Mouse (Mus musculus): ENCODE results near the gene Rad54l. TPM values are rescaled to one million over a fixed set of nuclear protein-coding genes. Genes with fewer than 3 reads are reported as not detected.

Rad54l gene
- polyA plus RNA-seq, 1 experiment from 2014 or later = 24.4 TPM

DNA sequence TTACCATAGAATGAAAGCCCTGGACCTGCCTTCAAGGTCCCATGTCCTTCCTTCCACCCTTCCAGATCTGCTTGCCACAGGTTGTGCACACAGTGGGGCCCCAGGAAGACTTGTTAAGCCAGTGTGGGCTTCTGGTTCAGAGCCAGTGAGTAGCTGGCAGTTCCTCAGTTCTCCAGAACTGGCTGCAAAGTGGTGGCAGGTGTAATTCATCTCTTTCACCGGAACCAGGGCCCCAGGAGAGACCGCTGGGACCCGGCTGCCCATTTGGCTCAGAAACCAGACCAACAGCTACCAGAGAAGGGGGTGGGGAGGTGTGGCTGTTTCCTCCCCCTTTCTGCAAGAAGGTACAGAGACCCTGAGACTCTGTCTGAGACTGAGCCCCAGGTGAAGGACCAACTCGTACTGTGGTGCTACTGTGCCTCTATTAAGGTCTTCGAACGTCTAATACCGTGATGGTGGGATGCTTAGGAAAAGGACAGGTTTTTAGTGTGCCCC is 19.9 kb upstream of the Rad54l start:
- Histone ChIP-seq H3K27me3 (replicated peaks; ENCODE audit: control insufficient read depth, insufficient read depth, low read length) (no peaks in the 10 kb centered on the region), H3K9ac (ENCODE audit: low read depth, low read length) (peak overlapping the region; percentile 81; the same call in 1 of the 2 replicates), H3K4me3 (ENCODE audit: low read length) (peak overlapping the region; percentile 74), H3K4me1 (ENCODE audit: control insufficient read depth, insufficient read depth, low read length) (peaks cover 10% of the 10 kb centered on the region), H3K9me3 (ENCODE audit: control insufficient read depth, low read length) (no peaks in the 10 kb centered on the region), H3K4me2 (ENCODE audit: low read depth, low read length) (peak overlapping the region; percentile 99), H3K36me3 (ENCODE audit: control insufficient read depth, insufficient read depth, low read length) (no peaks in the 10 kb centered on the region), H3K27ac (ENCODE audit: low read length) (no peak overlapping the region)
- ATAC-seq = 0 out of 2 replicates have a peak, but pooled peaks have one; percentile 25
- WGBS = 19% methylated on average over 7 of the region's 7 CpGs

DNA sequence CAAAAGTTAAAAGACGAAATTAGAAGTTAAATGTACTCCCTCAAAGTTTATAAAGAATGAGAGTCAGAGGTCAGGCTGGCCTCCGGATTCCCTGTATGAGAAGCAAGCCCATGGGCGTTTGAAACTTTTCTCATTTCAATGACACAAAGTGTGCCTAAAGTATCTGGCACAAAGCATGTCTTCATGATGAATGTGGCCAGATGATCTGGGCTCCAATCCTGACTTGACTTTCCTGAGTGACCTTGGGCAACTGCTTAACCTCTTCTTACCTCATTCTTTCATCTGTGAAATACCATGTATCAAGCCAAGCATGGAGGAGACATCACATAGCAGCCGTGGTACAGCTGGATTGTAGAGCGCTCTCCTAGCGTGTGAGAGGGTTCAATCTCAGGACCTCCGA is 18.8 kb upstream of the Rad54l start:
- no peak for ATAC-seq
- Histone ChIP-seq H3K4me1 (ENCODE audit: control insufficient read depth, insufficient read depth, low read length) (peaks cover 12% of the 10 kb centered on the region), H3K4me3 (ENCODE audit: low read length) (no peak overlapping the region), H3K36me3 (ENCODE audit: control insufficient read depth, insufficient read depth, low read length) (no peaks in the 10 kb centered on the region), H3K4me2 (ENCODE audit: low read depth, low read length) (no peak overlapping the region), H3K9me3 (ENCODE audit: control insufficient read depth, low read length) (no peaks in the 10 kb centered on the region), H3K27me3 (replicated peaks; ENCODE audit: control insufficient read depth, insufficient read depth, low read length) (no peaks in the 10 kb centered on the region), H3K9ac (ENCODE audit: low read depth, low read length) (no peak overlapping the region), H3K27ac (ENCODE audit: low read length) (no peak overlapping the region)
- WGBS = 80% methylated on average over 7 of the region's 7 CpGs

DNA sequence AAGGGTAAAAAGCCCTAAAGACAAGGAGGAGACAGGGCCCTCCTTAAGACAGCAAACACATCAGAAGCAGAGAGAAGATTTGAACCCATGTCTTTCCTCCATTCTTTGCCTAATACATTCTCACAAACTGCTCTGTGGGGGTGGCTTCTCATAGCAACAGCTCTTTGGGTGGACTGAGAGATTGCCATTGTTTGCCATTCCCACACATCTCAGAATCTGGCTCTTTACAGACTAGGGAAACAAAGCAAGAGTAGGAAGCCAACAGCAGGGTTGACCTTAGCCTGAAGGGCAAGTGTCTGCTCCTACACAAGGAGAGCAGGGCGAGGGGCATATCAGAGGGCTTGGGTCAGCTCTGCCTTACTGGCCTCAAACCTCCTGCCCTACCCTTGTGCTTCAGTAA is 18.2 kb upstream of the Rad54l start:
- ATAC-seq = no peak
- WGBS = 77% methylated on average over 1 of the region's 1 CpGs
- Histone ChIP-seq H3K4me3 (ENCODE audit: low read length) (no peak overlapping the region), H3K27me3 (replicated peaks; ENCODE audit: control insufficient read depth, insufficient read depth, low read length) (no peaks in the 10 kb centered on the region), H3K4me1 (ENCODE audit: control insufficient read depth, insufficient read depth, low read length) (peaks cover 18% of the 10 kb centered on the region), H3K36me3 (ENCODE audit: control insufficient read depth, insufficient read depth, low read length) (no peaks in the 10 kb centered on the region), H3K9ac (ENCODE audit: low read depth, low read length) (no peak overlapping the region), H3K9me3 (ENCODE audit: control insufficient read depth, low read length) (no peaks in the 10 kb centered on the region), H3K4me2 (ENCODE audit: low read depth, low read length) (no peak overlapping the region), H3K27ac (ENCODE audit: low read length) (no peak overlapping the region)

DNA sequence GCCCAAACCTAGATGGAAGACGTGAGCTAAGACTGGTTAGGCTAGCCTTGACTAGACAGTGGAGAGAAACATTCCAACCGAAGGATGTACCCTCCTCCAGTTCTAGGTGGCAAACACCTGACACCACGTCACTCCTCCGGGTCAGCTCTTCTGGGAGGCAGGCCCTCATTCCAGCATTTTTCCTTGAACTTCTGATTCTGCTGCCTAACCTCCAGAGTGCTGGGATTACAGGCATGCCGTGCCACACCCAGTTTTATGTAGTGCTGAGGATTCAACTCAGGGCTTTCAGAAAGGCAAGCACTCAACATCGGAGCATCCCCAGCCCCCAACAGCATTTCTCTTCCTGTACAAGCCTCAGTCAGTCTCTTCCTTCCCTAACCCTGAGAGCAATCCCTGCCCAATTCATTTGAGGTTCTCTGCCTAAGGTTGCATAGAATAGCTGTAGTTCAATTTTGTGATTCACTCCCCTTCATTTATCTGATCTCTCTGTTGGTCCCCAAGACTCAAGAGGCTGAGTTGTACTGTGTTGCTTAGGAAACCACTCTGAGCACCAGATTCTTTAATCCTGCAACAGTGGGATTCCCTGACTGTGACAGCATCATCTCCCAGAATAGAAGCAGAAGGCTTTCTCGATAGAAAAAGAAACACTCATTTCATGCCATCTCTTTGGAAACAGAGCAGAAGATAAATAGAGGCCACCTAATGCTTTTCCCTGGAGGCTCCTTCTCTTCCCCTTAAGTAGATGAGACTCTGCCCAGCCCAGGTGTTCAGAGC is 17.5 kb upstream of the Rad54l start:
- H3K27me3 ChIP-seq (replicated peaks; ENCODE audit: control insufficient read depth, insufficient read depth, low read length) = no peaks in the 10 kb centered on the region
- H3K4me2 ChIP-seq (ENCODE audit: low read depth, low read length) = no peak overlapping the region
- H3K9me3 ChIP-seq (ENCODE audit: control insufficient read depth, low read length) = no peaks in the 10 kb centered on the region
- H3K4me1 ChIP-seq (ENCODE audit: control insufficient read depth, insufficient read depth, low read length) = peaks cover 19% of the 10 kb centered on the region
- no peak overlapping the region for H3K4me3 ChIP-seq (ENCODE audit: low read length)
- WGBS = 77% methylated on average over 7 of the region's 7 CpGs
- H3K9ac ChIP-seq (ENCODE audit: low read depth, low read length) = no peak overlapping the region
- H3K36me3 ChIP-seq (ENCODE audit: control insufficient read depth, insufficient read depth, low read length) = no peaks in the 10 kb centered on the region
- ATAC-seq = no peak
- H3K27ac ChIP-seq (ENCODE audit: low read length) = no peak overlapping the region

DNA sequence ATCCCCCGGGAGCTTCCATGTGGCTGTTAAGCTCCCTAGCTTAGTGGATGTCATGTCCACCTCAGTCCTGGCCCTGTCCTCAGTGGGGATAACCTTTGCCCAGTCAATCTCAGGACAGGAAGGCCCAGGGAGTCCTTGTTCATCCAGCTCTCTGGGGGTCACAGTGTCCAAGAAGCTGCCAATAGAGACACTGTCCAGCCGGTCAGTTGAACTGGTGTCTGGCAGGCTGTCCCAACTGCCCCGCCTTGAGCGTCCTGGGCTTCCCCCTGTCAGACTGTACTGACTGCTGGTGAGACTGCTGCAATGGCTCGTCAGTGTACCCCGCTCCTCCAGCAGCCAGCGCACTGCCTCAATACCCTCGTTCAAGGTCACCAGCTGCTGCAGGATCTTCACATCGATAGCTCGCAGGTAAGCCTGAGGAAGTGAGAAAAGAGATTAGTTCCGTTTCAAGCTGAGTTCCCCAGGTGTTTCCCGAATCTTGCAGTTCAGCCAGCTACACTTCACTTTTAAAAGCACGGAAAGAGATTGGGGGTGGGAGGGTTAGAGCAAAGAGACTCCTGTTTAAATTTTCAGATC is 14.0 kb upstream of the Rad54l start:
- Histone ChIP-seq H3K9me3 (ENCODE audit: control insufficient read depth, low read length) (no peaks in the 10 kb centered on the region), H3K27ac (ENCODE audit: low read length) (no peak overlapping the region), H3K4me3 (ENCODE audit: low read length) (no peak overlapping the region), H3K4me2 (ENCODE audit: low read depth, low read length) (no peak overlapping the region), H3K9ac (ENCODE audit: low read depth, low read length) (no peak overlapping the region), H3K27me3 (replicated peaks; ENCODE audit: control insufficient read depth, insufficient read depth, low read length) (no peaks in the 10 kb centered on the region), H3K36me3 (ENCODE audit: control insufficient read depth, insufficient read depth, low read length) (no peaks in the 10 kb centered on the region), H3K4me1 (ENCODE audit: control insufficient read depth, insufficient read depth, low read length) (peaks cover 9% of the 10 kb centered on the region; the same call in 1 of the 2 replicates)
- WGBS = 44% methylated on average over 13 of the region's 13 CpGs
- ATAC-seq = peak; percentile 34; the same call in 1 of the 2 replicates

DNA sequence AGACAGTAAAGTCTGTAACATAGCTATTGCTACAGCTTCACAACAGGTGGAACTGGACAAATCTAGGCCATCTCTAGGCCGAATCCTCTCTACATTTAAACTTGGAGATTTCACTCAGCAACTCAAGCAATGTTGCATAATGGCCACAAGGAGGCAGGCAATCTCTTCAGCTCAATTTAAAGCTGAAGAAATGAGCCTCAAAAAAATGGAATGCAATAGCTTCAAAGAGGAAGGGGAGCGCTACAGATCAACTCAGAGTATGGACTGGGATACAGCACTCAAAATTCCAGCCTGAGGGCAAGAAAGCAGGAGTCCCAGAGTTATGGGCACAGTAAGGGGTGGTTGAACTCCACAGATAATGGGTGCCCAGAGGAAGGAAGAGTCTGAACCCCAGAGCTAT is 11.5 kb upstream of the Rad54l start:
- WGBS = 38% methylated on average over 2 of the region's 2 CpGs

DNA sequence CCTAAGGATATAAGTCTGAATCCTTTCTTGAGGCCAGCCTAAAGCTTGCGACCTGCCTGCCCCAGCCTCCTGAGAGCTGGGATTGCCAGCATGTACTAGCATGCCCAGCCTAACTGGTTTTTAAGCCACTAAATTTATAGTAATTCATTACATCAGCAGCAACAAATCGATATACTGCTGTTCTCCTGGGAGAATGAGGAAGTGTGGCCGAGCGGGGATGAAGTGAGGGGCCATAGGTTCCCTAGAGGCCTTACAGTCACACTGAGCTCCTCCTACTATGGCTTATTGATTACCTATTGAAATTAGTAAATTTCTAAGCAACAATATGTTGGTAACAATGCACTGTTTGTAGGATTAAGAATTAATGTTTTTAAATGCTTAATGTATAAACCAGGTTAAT is 9.6 kb upstream of the Rad54l start:
- Histone ChIP-seq H3K9ac (ENCODE audit: low read depth, low read length) (no peak overlapping the region), H3K4me2 (ENCODE audit: low read depth, low read length) (no peak overlapping the region), H3K27me3 (replicated peaks; ENCODE audit: control insufficient read depth, insufficient read depth, low read length) (no peaks in the 10 kb centered on the region), H3K27ac (ENCODE audit: low read length) (no peak overlapping the region), H3K9me3 (ENCODE audit: control insufficient read depth, low read length) (no peaks in the 10 kb centered on the region), H3K4me1 (ENCODE audit: control insufficient read depth, insufficient read depth, low read length) (peaks cover 9% of the 10 kb centered on the region; the same call in 1 of the 2 replicates), H3K4me3 (ENCODE audit: low read length) (no peak overlapping the region), H3K36me3 (ENCODE audit: control insufficient read depth, insufficient read depth, low read length) (no peaks in the 10 kb centered on the region)
- WGBS = 74% methylated on average over 4 of the region's 4 CpGs
- ATAC-seq = no peak

More for the DNA sequence above, 11.5 kb upstream of the Rad54l start:
- H3K4me2 ChIP-seq (ENCODE audit: low read depth, low read length) = no peak overlapping the region
- no peaks in the 10 kb centered on the region for H3K9me3 ChIP-seq (ENCODE audit: control insufficient read depth, low read length)
- H3K27ac ChIP-seq (ENCODE audit: low read length) = no peak overlapping the region
- no peak overlapping the region for H3K4me3 ChIP-seq (ENCODE audit: low read length)
- ATAC-seq = no peak
- H3K4me1 ChIP-seq (ENCODE audit: control insufficient read depth, insufficient read depth, low read length) = peaks cover 9% of the 10 kb centered on the region; the same call in 1 of the 2 replicates
- H3K9ac ChIP-seq (ENCODE audit: low read depth, low read length) = no peak overlapping the region
- no peaks in the 10 kb centered on the region for H3K36me3 ChIP-seq (ENCODE audit: control insufficient read depth, insufficient read depth, low read length)
- no peaks in the 10 kb centered on the region for H3K27me3 ChIP-seq (replicated peaks; ENCODE audit: control insufficient read depth, insufficient read depth, low read length)

DNA sequence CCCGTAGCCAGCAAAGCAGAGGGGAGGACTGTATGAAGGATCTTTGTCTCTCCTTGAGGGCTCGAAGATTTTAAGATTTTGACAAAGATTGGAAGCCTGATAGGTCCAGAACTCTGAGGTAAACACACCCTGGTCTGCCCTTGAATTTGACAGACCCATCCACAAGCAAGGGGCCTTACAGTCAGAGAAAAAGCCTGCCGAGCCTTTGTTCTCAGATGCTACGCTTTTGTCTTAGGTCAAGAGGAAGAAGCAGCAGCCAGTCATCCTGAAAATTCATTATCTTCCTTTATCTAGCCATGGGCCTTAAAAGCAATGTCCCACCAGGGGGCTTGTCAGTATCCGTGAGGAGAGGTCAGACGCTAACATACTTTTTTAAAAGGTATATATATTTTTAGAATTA is 4.5 kb upstream of the Rad54l start:
- no peak overlapping the region for H3K4me2 ChIP-seq (ENCODE audit: low read depth, low read length)
- peaks cover 6% of the 10 kb centered on the region; the same call in 1 of the 2 replicates for H3K4me1 ChIP-seq (ENCODE audit: control insufficient read depth, insufficient read depth, low read length)
- no peaks in the 10 kb centered on the region for H3K36me3 ChIP-seq (ENCODE audit: control insufficient read depth, insufficient read depth, low read length)
- no peaks in the 10 kb centered on the region for H3K9me3 ChIP-seq (ENCODE audit: control insufficient read depth, low read length)
- no peak overlapping the region for H3K4me3 ChIP-seq (ENCODE audit: low read length)
- H3K27ac ChIP-seq (ENCODE audit: low read length) = no peak overlapping the region
- 75% methylated on average over 6 of the region's 6 CpGs for WGBS
- ATAC-seq = no peak
- H3K9ac ChIP-seq (ENCODE audit: low read depth, low read length) = no peak overlapping the region
- no peaks in the 10 kb centered on the region for H3K27me3 ChIP-seq (replicated peaks; ENCODE audit: control insufficient read depth, insufficient read depth, low read length)

DNA sequence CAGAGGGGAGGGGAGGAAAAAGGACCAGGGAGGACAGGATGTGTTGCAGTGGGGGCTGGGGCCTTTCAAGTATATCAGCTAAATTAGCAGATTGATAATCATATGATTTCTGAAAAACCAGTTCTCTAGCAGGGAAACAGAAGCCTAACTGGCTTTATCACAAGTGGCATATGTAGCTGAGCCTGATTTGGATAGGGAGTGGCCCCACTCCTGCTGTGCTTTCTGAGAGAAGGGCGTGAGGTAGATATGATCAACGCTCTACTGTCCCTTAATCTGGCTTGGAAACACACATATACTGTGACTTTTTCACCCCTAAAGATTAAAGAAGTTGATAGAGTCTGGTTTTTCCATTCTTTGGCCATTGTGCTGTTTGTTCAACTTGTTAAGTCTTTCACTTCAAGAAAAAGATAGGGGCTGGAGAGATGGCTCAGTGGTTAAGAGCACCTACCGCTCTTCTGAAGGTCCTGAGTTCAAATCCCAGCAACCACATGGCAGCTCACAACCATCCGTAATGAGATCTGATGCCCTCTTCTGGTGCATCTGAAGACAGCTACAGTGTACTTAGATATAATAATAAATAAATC is 2.4 kb upstream of the Rad54l start:
- Histone ChIP-seq H3K4me3 (ENCODE audit: low read length) (no peak overlapping the region), H3K9me3 (ENCODE audit: control insufficient read depth, low read length) (no peaks in the 10 kb centered on the region), H3K4me2 (ENCODE audit: low read depth, low read length) (no peak overlapping the region), H3K4me1 (ENCODE audit: control insufficient read depth, insufficient read depth, low read length) (peaks cover 8% of the 10 kb centered on the region; the same call in 1 of the 2 replicates), H3K27ac (ENCODE audit: low read length) (no peak overlapping the region), H3K27me3 (replicated peaks; ENCODE audit: control insufficient read depth, insufficient read depth, low read length) (no peaks in the 10 kb centered on the region), H3K9ac (ENCODE audit: low read depth, low read length) (no peak overlapping the region), H3K36me3 (ENCODE audit: control insufficient read depth, insufficient read depth, low read length) (no peaks in the 10 kb centered on the region)
- 79% methylated on average over 4 of the region's 4 CpGs for WGBS
- ATAC-seq = no peak
